Mouse (Mus musculus): ENCODE measurements around the gene Senp3. TPM values are rescaled to one million over a fixed set of nuclear protein-coding genes. Genes with fewer than 3 reads are reported as not detected.

Gene Senp3
- polyA plus RNA-seq, 1 experiment from 2014 or later = 59.2 TPM

- ATAC-seq (ENCODE audit: extremely low read depth, insufficient number of reproducible peaks, low FRiP score, low TSS enrichment) = peak; percentile 91
- H3K27me3 ChIP-seq (replicated peaks) = no peaks in the 10 kb centered on the region
- peak within 1 kb of the TSS; percentile 99 for H3K27ac ChIP-seq (replicated peaks)
- under 1% methylated on average over 48 of the region's 48 CpGs for WGBS
- peak within 1 kb of the TSS; percentile 63 for H3K4me3 ChIP-seq
- H3K9ac ChIP-seq = peak within 1 kb of the TSS; percentile 88
- peak within 1 kb of the TSS; percentile 74 for H3K4me2 ChIP-seq
- H3K36me3 ChIP-seq = peaks cover 65% of the 10 kb centered on the region
- peaks cover 23% of the 10 kb centered on the region for H3K4me1 ChIP-seq
- H3K9me3 ChIP-seq = no peaks in the 10 kb centered on the region
Measured at GRCm38 (mm10) chr11:69662213-69662966, 19.5 kb downstream of the Senp3 start, which contains the start of gene Mpdu1. Mpdu1 (minus strand) TSS chr11:69662642.

GRCm38 (mm10) chr11:69661221-69661881, 20.5 kb downstream of the Senp3 start:
- H3K9me3 ChIP-seq = no peaks in the 10 kb centered on the region
- WGBS = 58% methylated on average over 3 of the region's 3 CpGs
- H3K27me3 ChIP-seq (replicated peaks) = no peaks in the 10 kb centered on the region
- peak overlapping the region; percentile 99 for H3K27ac ChIP-seq (replicated peaks)
- ATAC-seq (ENCODE audit: extremely low read depth, insufficient number of reproducible peaks, low FRiP score, low TSS enrichment) = no peak
- H3K4me1 ChIP-seq = peaks cover 29% of the 10 kb centered on the region
- H3K9ac ChIP-seq = peak overlapping the region; percentile 88
- H3K36me3 ChIP-seq = peaks cover 67% of the 10 kb centered on the region
- peak overlapping the region; percentile 63 for H3K4me3 ChIP-seq
- peak overlapping the region; percentile 74 for H3K4me2 ChIP-seq

- Histone ChIP-seq H3K27ac (replicated peaks) (no peak overlapping the region), H3K27me3 (replicated peaks) (no peaks in the 10 kb centered on the region), H3K4me2 (no peak overlapping the region), H3K4me1 (peaks cover 39% of the 10 kb centered on the region), H3K9me3 (no peaks in the 10 kb centered on the region), H3K4me3 (no peak overlapping the region), H3K36me3 (peaks cover 65% of the 10 kb centered on the region), H3K9ac (no peak overlapping the region)
- WGBS = 79% methylated on average over 15 of the region's 15 CpGs
- ATAC-seq (ENCODE audit: extremely low read depth, insufficient number of reproducible peaks, low FRiP score, low TSS enrichment) = no peak
Measured at GRCm38 (mm10) chr11:69657462-69657881, 24.4 kb downstream of the Senp3 start.

GRCm38 (mm10) chr11:69656617-69657461, 25.0 kb downstream of the Senp3 start:
- Histone ChIP-seq H3K27me3 (replicated peaks) (no peaks in the 10 kb centered on the region), H3K9ac (peak overlapping the region; percentile 70; the same call in 1 of the 2 replicates), H3K36me3 (peaks cover 71% of the 10 kb centered on the region), H3K4me2 (no peak overlapping the region), H3K9me3 (no peaks in the 10 kb centered on the region), H3K4me3 (no peak overlapping the region), H3K27ac (replicated peaks) (no peak overlapping the region), H3K4me1 (peaks cover 38% of the 10 kb centered on the region)
- 71% methylated on average over 10 of the region's 10 CpGs for WGBS
- ATAC-seq (ENCODE audit: extremely low read depth, insufficient number of reproducible peaks, low FRiP score, low TSS enrichment) = no peak

GRCm38 (mm10) chr11:69656065-69656455, 25.8 kb downstream of the Senp3 start:
- peak overlapping the region; percentile 70; the same call in 1 of the 2 replicates for H3K9ac ChIP-seq
- 70% methylated on average over 5 of the region's 5 CpGs for WGBS
- peaks cover 30% of the 10 kb centered on the region for H3K4me1 ChIP-seq
- no peaks in the 10 kb centered on the region for H3K9me3 ChIP-seq
- H3K27me3 ChIP-seq (replicated peaks) = no peaks in the 10 kb centered on the region
- no peak overlapping the region for H3K27ac ChIP-seq (replicated peaks)
- no peak for ATAC-seq (ENCODE audit: extremely low read depth, insufficient number of reproducible peaks, low FRiP score, low TSS enrichment)
- peaks cover 79% of the 10 kb centered on the region for H3K36me3 ChIP-seq
- H3K4me3 ChIP-seq = no peak overlapping the region
- no peak overlapping the region for H3K4me2 ChIP-seq

- no peaks in the 10 kb centered on the region for H3K9me3 ChIP-seq
- no peaks in the 10 kb centered on the region for H3K27me3 ChIP-seq (replicated peaks)
- 0 out of 2 replicates have a peak, but pooled peaks have one; percentile 6 for ATAC-seq (ENCODE audit: extremely low read depth, insufficient number of reproducible peaks, low FRiP score, low TSS enrichment)
- H3K4me2 ChIP-seq = peak within 1 kb of the TSS; percentile 45
- H3K9ac ChIP-seq = peak within 1 kb of the TSS; percentile 70
- 0 out of 2 replicates have a peak within 1 kb of the TSS, but pooled peaks have one; percentile 8 for H3K4me3 ChIP-seq
- peaks cover 85% of the 10 kb centered on the region for H3K36me3 ChIP-seq
- peaks cover 27% of the 10 kb centered on the region for H3K4me1 ChIP-seq
- 20% methylated on average over 34 of the region's 34 CpGs for WGBS
- H3K27ac ChIP-seq (replicated peaks) = peak within 1 kb of the TSS; percentile 24; the same call in 1 of the 2 replicates
Measured at GRCm38 (mm10) chr11:69655264-69656064, 26.4 kb downstream of the Senp3 start, which contains the start of gene Sox15. Sox15 (plus strand) TSS chr11:69655314.

GRCm38 (mm10) chr11:69654760-69655159, 27.1 kb downstream of the Senp3 start:
- Histone ChIP-seq H3K4me2 (no peak overlapping the region), H3K9ac (peak overlapping the region; percentile 70), H3K4me3 (no peak overlapping the region), H3K36me3 (peaks cover 89% of the 10 kb centered on the region), H3K4me1 (peaks cover 27% of the 10 kb centered on the region), H3K9me3 (no peaks in the 10 kb centered on the region), H3K27ac (replicated peaks) (peak overlapping the region; percentile 24; the same call in 1 of the 2 replicates), H3K27me3 (replicated peaks) (no peaks in the 10 kb centered on the region)
- no peak for ATAC-seq (ENCODE audit: extremely low read depth, insufficient number of reproducible peaks, low FRiP score, low TSS enrichment)
- 42% methylated on average over 9 of the region's 9 CpGs for WGBS

- Histone ChIP-seq H3K4me2 (no peak overlapping the region), H3K36me3 (peaks cover 89% of the 10 kb centered on the region), H3K9me3 (no peaks in the 10 kb centered on the region), H3K27ac (replicated peaks) (no peak overlapping the region), H3K4me1 (peaks cover 27% of the 10 kb centered on the region), H3K9ac (0 out of 2 replicates have a peak overlapping the region, but pooled peaks have one; percentile 5), H3K4me3 (no peak overlapping the region), H3K27me3 (replicated peaks) (no peaks in the 10 kb centered on the region)
- ATAC-seq (ENCODE audit: extremely low read depth, insufficient number of reproducible peaks, low FRiP score, low TSS enrichment) = no peak
- WGBS = 61% methylated on average over 5 of the region's 5 CpGs
Measured at GRCm38 (mm10) chr11:69653399-69653798, 28.5 kb downstream of the Senp3 start.

GRCm38 (mm10) chr11:69645860-69646259, 36.0 kb downstream of the Senp3 start:
- whole genome bisulfite sequencing = 82% methylated on average over 5 of the region's 5 CpGs
- ATAC-seq (ENCODE audit: extremely low read depth, insufficient number of reproducible peaks, low FRiP score, low TSS enrichment) = no peak
- H3K4me3 ChIP-seq = no peak overlapping the region

GRCm38 (mm10) chr11:69635471-69635870, 46.4 kb downstream of the Senp3 start:
- peaks cover 38% of the 10 kb centered on the region for H3K36me3 ChIP-seq
- no peak overlapping the region for H3K9ac ChIP-seq
- H3K4me1 ChIP-seq = peaks cover 31% of the 10 kb centered on the region
- 0 out of 2 replicates have a peak overlapping the region, but pooled peaks have one; percentile 6 for H3K4me3 ChIP-seq
- peak overlapping the region; percentile 88 for H3K4me2 ChIP-seq
- WGBS = 86% methylated on average over 3 of the region's 3 CpGs
- no peak for ATAC-seq (ENCODE audit: extremely low read depth, insufficient number of reproducible peaks, low FRiP score, low TSS enrichment)
- no peaks in the 10 kb centered on the region for H3K27me3 ChIP-seq (replicated peaks)
- H3K9me3 ChIP-seq = no peaks in the 10 kb centered on the region
- no peak overlapping the region for H3K27ac ChIP-seq (replicated peaks)

More at GRCm38 (mm10) chr11:69645860-69646259, 36.0 kb downstream of the Senp3 start:
- Histone ChIP-seq H3K4me2 (no peak overlapping the region), H3K9ac (no peak overlapping the region), H3K9me3 (no peaks in the 10 kb centered on the region), H3K27me3 (replicated peaks) (no peaks in the 10 kb centered on the region), H3K27ac (replicated peaks) (no peak overlapping the region), H3K36me3 (peaks cover 100% of the 10 kb centered on the region), H3K4me1 (no peaks in the 10 kb centered on the region)
